Mouse (Mus musculus) MEL (cell line): ENCODE results near the gene Celf2. TPM values are rescaled to one million over a fixed set of nuclear protein-coding genes. Genes with fewer than 3 reads are reported as not detected.

Source experiments
- DNase-seq: peaks from one replicate; pipeline ENCODE4 v3.0.0; 2011; ENCODE audit warnings: low read depth, low spot score
- H3K27ac ChIP-seq: 2 replicates; pipeline ENCODE4 v1.5.1; 2012; ENCODE audit warnings: low read depth, mild to moderate bottlenecking, control low read depth, low read length, moderate library complexity; ENCODE audit not compliant: control insufficient read depth
- H3K27me3 ChIP-seq, 2 experiments: fragments of 150-350 bp in 1 of 2; sonication (generic) in 1 of 2; 2 replicates each; pipeline ENCODE4 v1.6.1; 2012; ENCODE audit warnings: low read length in 2 of 2, mild to moderate bottlenecking in 2 of 2, improper control_type of control experiment in 1 of 2, moderate library complexity in 1 of 2; ENCODE audit not compliant: insufficient read depth in 2 of 2, control insufficient read depth in 1 of 2
- H3K36me3 ChIP-seq, 2 experiments: 2 replicates each; pipeline ENCODE4 v1.6.1; 2012 to 2014; ENCODE audit warnings: low read length in 2 of 2, improper control_type of control experiment in 1 of 2, inconsistent platforms in 1 of 2, mild to moderate bottlenecking in 1 of 2; ENCODE audit not compliant: insufficient read depth in 2 of 2, control insufficient read depth in 1 of 2
- H3K4me1 ChIP-seq, 2 experiments: fragments of 150-350 bp in 1 of 2; sonication (generic) in 1 of 2; 2 replicates each; pipeline ENCODE4 v1.6.1; 2012; ENCODE audit warnings: low read length in 2 of 2, improper control_type of control experiment in 1 of 2, mild to moderate bottlenecking in 1 of 2; ENCODE audit not compliant: insufficient read depth in 2 of 2, control insufficient read depth in 1 of 2
- H3K4me3 ChIP-seq, 2 experiments: fragments of 150-350 bp in 1 of 2; sonication (generic) in 1 of 2; 2 replicates each; pipeline ENCODE4 v1.5.1; 2012; ENCODE audit warnings: low read depth in 2 of 2, low read length in 2 of 2, mild to moderate bottlenecking in 2 of 2, moderate library complexity in 2 of 2, control low read depth in 1 of 2, improper control_type of control experiment in 1 of 2; ENCODE audit not compliant: control insufficient read depth in 1 of 2, insufficient read depth in 1 of 2
- H3K79me2 ChIP-seq: 2 replicates; pipeline ENCODE4 v1.6.1; 2012; ENCODE audit warnings: mild to moderate bottlenecking, low read length, moderate library complexity; ENCODE audit not compliant: control insufficient read depth, poor library complexity, insufficient read depth
- H3K9ac ChIP-seq: 2 replicates; pipeline ENCODE4 v1.6.1; 2012; ENCODE audit warnings: low read depth, mild to moderate bottlenecking, control low read depth, low read length, moderate library complexity; ENCODE audit not compliant: control insufficient read depth, poor library complexity, severe bottlenecking
- H3K9me3 ChIP-seq: fragments of 150-350 bp; sonication (generic); replicated peaks from 2 replicates; pipeline ENCODE4 v1.6.1; 2012; ENCODE audit warnings: mild to moderate bottlenecking, low read length, improper control_type of control experiment, moderate library complexity; ENCODE audit not compliant: insufficient read depth
- BHLHE40 ChIP-seq: IDR thresholded peaks from 2 replicates; pipeline ENCODE4 v1.6.1; 2012; ENCODE audit warnings: low read depth, mild to moderate bottlenecking, inconsistent platforms, low read length, improper control_type of control experiment, borderline replicate concordance
- CTCF ChIP-seq, 3 experiments: IDR thresholded peaks in 2 of 3; conservative IDR thresholded peaks in 1 of 3; 2 replicates each; pipeline ENCODE4 v1.5.1; 2011 to 2012; ENCODE audit warnings: low read length in 3 of 3, low read depth in 2 of 3, mild to moderate bottlenecking in 2 of 3, improper control_type of control experiment in 1 of 3, inconsistent platforms in 1 of 3, mixed read lengths in 1 of 3, moderate library complexity in 1 of 3; ENCODE audit not compliant: control insufficient read depth in 1 of 3, insufficient read depth in 1 of 3, poor library complexity in 1 of 3, severe bottlenecking in 1 of 3
- ELF1 ChIP-seq: IDR thresholded peaks from 2 replicates; pipeline ENCODE4 v1.6.1; 2014; ENCODE audit warnings: low read depth, mild to moderate bottlenecking, inconsistent platforms, low read length, improper control_type of control experiment, moderate library complexity
- ETS1 ChIP-seq: IDR thresholded peaks from 2 replicates; pipeline ENCODE4 v1.6.1; 2012; ENCODE audit warnings: low read depth, mild to moderate bottlenecking, inconsistent platforms, low read length, improper control_type of control experiment, moderate library complexity
- GABPA ChIP-seq: IDR thresholded peaks from 2 replicates; pipeline ENCODE4 v1.6.1; 2012; ENCODE audit warnings: low read depth, mild to moderate bottlenecking, inconsistent platforms, low read length, improper control_type of control experiment, moderate library complexity
- GATA1 ChIP-seq: IDR thresholded peaks from 2 replicates; pipeline ENCODE4 v1.6.1; 2011; ENCODE audit warnings: low read depth, low read length, improper control_type of control experiment
- JUND ChIP-seq: IDR thresholded peaks from 2 replicates; pipeline ENCODE4 v1.6.1; 2011; ENCODE audit warnings: low read depth, mild to moderate bottlenecking, improper control_type of control experiment, low read length
- KAT2A ChIP-seq: conservative IDR thresholded peaks from 2 replicates; pipeline ENCODE4 v1.6.1; 2012; ENCODE audit warnings: low read depth, low read length, improper control_type of control experiment, inconsistent platforms
- MAFK ChIP-seq: IDR thresholded peaks from 2 replicates; pipeline ENCODE4 v1.6.1; 2011; ENCODE audit warnings: low read depth, mild to moderate bottlenecking, low read length, improper control_type of control experiment, borderline replicate concordance
- MAX ChIP-seq: IDR thresholded peaks from 2 replicates; pipeline ENCODE4 v1.6.1; 2011; ENCODE audit warnings: low read length, improper control_type of control experiment
- MAZ ChIP-seq: IDR thresholded peaks from 2 replicates; pipeline ENCODE4 v1.6.1; 2012; ENCODE audit warnings: low read depth, mild to moderate bottlenecking, inconsistent platforms, low read length, improper control_type of control experiment
- MEF2A ChIP-seq: IDR thresholded peaks from 2 replicates; pipeline ENCODE4 v1.6.1; 2014; ENCODE audit warnings: low read depth, mild to moderate bottlenecking, inconsistent platforms, low read length, improper control_type of control experiment; ENCODE audit not compliant: poor library complexity, insufficient replicate concordance, severe bottlenecking; ENCODE audit errors: extremely low read depth
- MYB ChIP-seq: IDR thresholded peaks from 2 replicates; pipeline ENCODE4 v1.6.1; 2011; ENCODE audit warnings: mild to moderate bottlenecking, low read depth, low read length, improper control_type of control experiment
- MYC ChIP-seq: IDR thresholded peaks from 2 replicates; pipeline ENCODE4 v1.6.1; 2011; ENCODE audit warnings: low read depth, mild to moderate bottlenecking, low read length, improper control_type of control experiment, moderate library complexity
- NELFE ChIP-seq: IDR thresholded peaks from 2 replicates; pipeline ENCODE4 v1.6.1; 2011; ENCODE audit warnings: low read depth, low read length, improper control_type of control experiment
- NRF1 ChIP-seq: IDR thresholded peaks from 2 replicates; pipeline ENCODE4 v1.6.1; 2014; ENCODE audit warnings: low read depth, mild to moderate bottlenecking, inconsistent platforms, low read length, improper control_type of control experiment, moderate library complexity; ENCODE audit not compliant: poor library complexity, insufficient read depth, severe bottlenecking
- POLR2A ChIP-seq, 2 experiments: IDR thresholded peaks; 2 replicates each; pipeline ENCODE4 v1.6.1; 2011 to 2012; ENCODE audit warnings: low read length in 2 of 2, mild to moderate bottlenecking in 2 of 2, control low read depth in 1 of 2, improper control_type of control experiment in 1 of 2, low read depth in 1 of 2, moderate library complexity in 1 of 2; ENCODE audit not compliant: control insufficient read depth in 1 of 2, insufficient read depth in 1 of 2, poor library complexity in 1 of 2
- POLR2AphosphoS2 ChIP-seq: IDR thresholded peaks from 2 replicates; pipeline ENCODE4 v1.6.1; 2011; ENCODE audit warnings: low read length, improper control_type of control experiment
- POLR2AphosphoS5 ChIP-seq: IDR thresholded peaks from 2 replicates; pipeline ENCODE4 v1.6.1; 2012; ENCODE audit warnings: low read depth, borderline replicate concordance, mild to moderate bottlenecking, inconsistent platforms, low read length, moderate library complexity, mixed read lengths
- RCOR1 ChIP-seq: IDR thresholded peaks from 2 replicates; pipeline ENCODE4 v1.6.1; 2012; ENCODE audit warnings: low read depth, mild to moderate bottlenecking, inconsistent platforms, low read length, improper control_type of control experiment
- SIN3A ChIP-seq: IDR thresholded peaks from 2 replicates; pipeline ENCODE4 v1.6.1; 2012; ENCODE audit warnings: low read length, improper control_type of control experiment, inconsistent platforms
- TAL1 ChIP-seq: IDR thresholded peaks from 2 replicates; pipeline ENCODE4 v1.6.1; 2012; ENCODE audit warnings: mild to moderate bottlenecking, inconsistent platforms, low read length, moderate library complexity, mixed read lengths
- TBP ChIP-seq: IDR thresholded peaks from 2 replicates; pipeline ENCODE4 v1.8.0; 2011; ENCODE audit warnings: low read depth, low read length, improper control_type of control experiment
- TCF12 ChIP-seq: IDR thresholded peaks from 2 replicates; pipeline ENCODE4 v1.6.1; 2014; ENCODE audit warnings: low read depth, mild to moderate bottlenecking, inconsistent platforms, low read length, improper control_type of control experiment, moderate library complexity
- USF1 ChIP-seq: IDR thresholded peaks from 2 replicates; pipeline ENCODE4 v1.6.1; 2014; ENCODE audit warnings: low read depth, mild to moderate bottlenecking, inconsistent platforms, low read length, improper control_type of control experiment, moderate library complexity
- ZC3H11A ChIP-seq: IDR thresholded peaks from 2 replicates; pipeline ENCODE4 v1.6.1; 2012; ENCODE audit warnings: low read depth, mild to moderate bottlenecking, inconsistent platforms, low read length, improper control_type of control experiment
- polyA plus RNA-seq, 2 experiments: library from polyadenylated mRNA; stranded (reverse) in 1 of 2; unstranded in 1 of 2; fragments of >175 nt in 1 of 2; fragments of >200 nt in 1 of 2; gene quantifications; 2 replicates each; pipeline versions ENCODE4 v1.2.1 to v1.2.4; 2012; ENCODE audit warnings: low replicate concordance in 2 of 2, low read depth in 1 of 2; ENCODE audit not compliant: insufficient read length in 2 of 2, insufficient read depth in 1 of 2, missing spikeins in 1 of 2
- total RNA-seq: library from RNA; depleted of rRNA; stranded (reverse); fragments of 300-350 nt; gene quantifications from 2 replicates; pipeline ENCODE4 v1.2.3, GENCODE M21; 2012

Celf2 gene
- total and polyA plus RNA-seq, 3 experiments = 8.9 to 16.7 TPM; not detected in 1

DNA sequence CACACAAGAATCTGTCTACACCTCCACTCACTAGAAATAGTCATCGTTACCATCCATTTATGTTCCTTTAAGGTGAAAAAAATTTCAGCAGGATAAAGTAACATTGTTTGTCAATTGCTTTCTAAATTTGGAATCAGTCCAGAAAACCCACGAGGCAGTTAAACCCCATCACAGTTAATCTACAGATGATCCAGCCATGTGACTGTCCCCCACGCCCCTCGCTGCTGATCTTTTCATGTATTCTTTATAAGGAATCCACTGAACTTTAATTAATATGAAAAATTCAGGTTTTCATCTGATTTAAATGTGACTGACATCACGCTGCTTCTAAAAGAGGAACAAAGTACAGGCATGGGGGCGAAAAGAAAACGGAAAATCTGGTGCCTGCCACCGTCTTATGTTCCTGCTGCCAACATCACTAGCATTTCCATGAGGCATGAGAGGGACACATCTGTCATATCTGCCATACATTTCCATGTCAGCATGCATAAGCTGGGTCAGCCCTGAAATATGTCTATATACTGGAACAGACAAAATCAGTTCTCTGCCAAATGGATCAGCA is 70.6 kb downstream of the Celf2 start:
- H3K27me3 ChIP-seq = no peaks in the 10 kb centered on the region
- TF ChIP-seq ETS1 (no peak), POLR2AphosphoS2 (no peak), MAX (no peak), MEF2A (no peak), ZC3H11A (no peak), MAFK (no peak), POLR2A (IDR thresholded peaks at IDR 0.05; ENCODE audit: control insufficient read depth in 1 of 2, insufficient read depth in 1 of 2, low read depth in 1 of 2, low read length in 2 of 2, poor library complexity in 1 of 2) (no peak), USF1 (no peak), SIN3A (no peak), MYC (no peak), JUND (no peak), NRF1 (no peak), TAL1 (no peak)
- H3K4me1 ChIP-seq = no peaks in the 10 kb centered on the region
- H3K36me3 ChIP-seq = no peaks in the 10 kb centered on the region
- no peak overlapping the region for H3K4me3 ChIP-seq
- no peak overlapping the region for H3K9ac ChIP-seq
- no peak for DNase-seq
- no peaks in the 10 kb centered on the region for H3K79me2 ChIP-seq
- no peak overlapping the region for H3K27ac ChIP-seq
- H3K9me3 ChIP-seq = no peaks in the 10 kb centered on the region

DNA sequence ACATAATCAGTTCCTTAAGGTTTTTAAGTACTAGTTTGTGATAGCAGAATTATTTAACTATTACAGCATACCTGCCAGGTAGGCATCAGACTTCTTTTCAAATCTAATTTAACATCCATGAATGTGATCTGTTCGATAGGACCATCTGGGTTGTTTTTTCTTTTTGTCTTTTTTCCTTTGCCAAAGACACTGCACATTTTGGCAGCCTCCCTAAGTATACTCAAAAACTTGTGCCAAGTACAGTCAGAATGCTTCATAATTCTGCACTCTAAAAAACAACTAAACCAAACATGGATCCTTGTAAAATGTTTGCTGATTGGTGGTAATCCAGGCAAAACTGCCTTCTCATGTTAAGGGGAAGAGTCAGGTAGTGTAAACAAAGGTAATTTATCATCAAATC is 82.9 kb downstream of the Celf2 start:
- no peaks in the 10 kb centered on the region for H3K4me1 ChIP-seq
- no peak for DNase-seq
- H3K36me3 ChIP-seq = no peaks in the 10 kb centered on the region
- no peak overlapping the region for H3K4me3 ChIP-seq
- H3K9ac ChIP-seq = no peak overlapping the region
- H3K79me2 ChIP-seq = no peaks in the 10 kb centered on the region
- no peak overlapping the region for H3K27ac ChIP-seq
- no peak for TF ChIP-seq MAFK
- TF ChIP-seq TBP = no peak
- TF ChIP-seq MAX = no peak
- TF ChIP-seq MAZ = no peak
- no peak for TF ChIP-seq BHLHE40
- no peak for TF ChIP-seq ZC3H11A
- no peak for TF ChIP-seq GABPA
- no peak for TF ChIP-seq TCF12
- no peak for TF ChIP-seq NELFE
- TF ChIP-seq POLR2AphosphoS5 = no peak
- no peak for TF ChIP-seq RCOR1
- no peak for TF ChIP-seq ELF1
- no peak for TF ChIP-seq MYB
- no peak for TF ChIP-seq KAT2A
- no peak for TF ChIP-seq GATA1
- no peak for TF ChIP-seq POLR2A (IDR thresholded peaks at IDR 0.05; ENCODE audit: control insufficient read depth in 1 of 2, insufficient read depth in 1 of 2, low read depth in 1 of 2, low read length in 2 of 2, poor library complexity in 1 of 2)
- TF ChIP-seq CTCF (IDR thresholded peaks at IDR 0.05 in 2 of 3, conservative IDR thresholded peaks at IDR 0.05 in 1 of 3; ENCODE audit: control insufficient read depth in 1 of 3, insufficient read depth in 1 of 3, low read depth in 2 of 3, low read length in 3 of 3, poor library complexity in 1 of 3, severe bottlenecking in 1 of 3) = no peak
- no peaks in the 10 kb centered on the region for H3K27me3 ChIP-seq
- H3K9me3 ChIP-seq = no peaks in the 10 kb centered on the region
